Mouse (Mus musculus) layer of hippocampus, adult 8-10 months (tissue): Measurements from ENCODE around the gene Lipe. TPM values are rescaled to one million over a fixed set of nuclear protein-coding genes. Genes with fewer than 3 reads are reported as not detected.
A peak's percentile ranks its signal among the peaks of the same experiment; 100 is the strongest.
"Not testable (repeated sequence)": the region's sequence is repeated elsewhere in the genome, so short reads cannot be mapped to it uniquely, and the experiment has no call there.

ENCODE experiments used
- DNase-seq, 2 experiments: peaks; one replicate each; pipeline ENCODE4 v3.0.0; 2022; ENCODE audit warnings: low spot score in 2 of 2
- total RNA-seq, 4 experiments: library from RNA; stranded (reverse); gene quantifications; 2 replicates each; pipeline ENCODE4 v1.2.4; 2022

Lipe gene
- total RNA-seq: 10 to 100 TPM in 1 of 4 experiments, 1 to 10 TPM in 3; 7.1 to 10.3 (median 9.0) TPM

- no peak for DNase-seq
These were observed at the start of gene Lipe for GRCm38 (mm10) chr7:25398610-25399009. Lipe (minus strand) TSS chr7:25398710.

- no peak for DNase-seq
These were observed 42.3 kb upstream of the Lipe start for GRCm38 (mm10) chr7:25440816-25441153.

GRCm38 (mm10) chr7:25439978-25440815 lies 41.7 kb upstream of the Lipe start:
- DNase-seq: no peak

GRCm38 (mm10) chr7:25439124-25439822 lies 40.8 kb upstream of the Lipe start:
- no peak for DNase-seq

- DNase-seq: no peak
These were observed 38.2 kb upstream of the Lipe start for GRCm38 (mm10) chr7:25436704-25437103.

GRCm38 (mm10) chr7:25436226-25436625 lies 37.7 kb upstream of the Lipe start:
- DNase-seq: no peak

- DNase-seq: no peak
These were observed 37.0 kb upstream of the Lipe start for GRCm38 (mm10) chr7:25435546-25435851.

GRCm38 (mm10) chr7:25434654-25435545 lies 36.4 kb upstream of the Lipe start:
- DNase-seq: no peak

GRCm38 (mm10) chr7:25433781-25434560 lies 35.5 kb upstream of the Lipe start:
- no peak for DNase-seq

GRCm38 (mm10) chr7:25433007-25433541 lies 34.6 kb upstream of the Lipe start:
- no peak for DNase-seq

- DNase-seq: no peak
These were observed 33.9 kb upstream of the Lipe start for GRCm38 (mm10) chr7:25432381-25432780.

- no peak for DNase-seq
These were observed 31.6 kb upstream of the Lipe start for GRCm38 (mm10) chr7:25429886-25430784.

GRCm38 (mm10) chr7:25428321-25428720 lies 29.8 kb upstream of the Lipe start:
- DNase-seq: no peak

GRCm38 (mm10) chr7:25427144-25427543 lies 28.6 kb upstream of the Lipe start:
- no peak for DNase-seq

- not testable (repeated sequence) for DNase-seq
These were observed 27.9 kb upstream of the Lipe start for GRCm38 (mm10) chr7:25426380-25426779.

- DNase-seq: peak; percentile 66 to 83
These were observed 25.9 kb upstream of the Lipe start for GRCm38 (mm10) chr7:25424429-25424828.

- DNase-seq: peak; percentile 17 to 25
These were observed 23.9 kb upstream of the Lipe start for GRCm38 (mm10) chr7:25422286-25422841.

- DNase-seq: no peak
These were observed 21.4 kb upstream of the Lipe start for GRCm38 (mm10) chr7:25419943-25420342.

- no peak for DNase-seq
These were observed 21.0 kb upstream of the Lipe start for GRCm38 (mm10) chr7:25419536-25419935.
